Mouse (Mus musculus) CD4-positive, CD25-positive, alpha-beta regulatory T cell, adult 4 months (primary cell): Measurements from ENCODE around the gene Tsc22d3. TPM values are rescaled to one million over a fixed set of nuclear protein-coding genes. Genes with fewer than 3 reads are reported as not detected.

ENCODE experiments used
- ATAC-seq: one replicate; pipeline ENCODE4 v1.8.0; 2017
- polyA plus RNA-seq, 2 experiments: library from polyadenylated mRNA; unstranded; fragments of 100-300 nt; shearing (Covaris generic); gene quantifications; one replicate each; pipeline ENCODE4 v1.2.1; 2017

The Tsc22d3 gene
- 100 to 1,000 TPM; 366 to 590 TPM for polyA plus RNA-seq

DNA sequence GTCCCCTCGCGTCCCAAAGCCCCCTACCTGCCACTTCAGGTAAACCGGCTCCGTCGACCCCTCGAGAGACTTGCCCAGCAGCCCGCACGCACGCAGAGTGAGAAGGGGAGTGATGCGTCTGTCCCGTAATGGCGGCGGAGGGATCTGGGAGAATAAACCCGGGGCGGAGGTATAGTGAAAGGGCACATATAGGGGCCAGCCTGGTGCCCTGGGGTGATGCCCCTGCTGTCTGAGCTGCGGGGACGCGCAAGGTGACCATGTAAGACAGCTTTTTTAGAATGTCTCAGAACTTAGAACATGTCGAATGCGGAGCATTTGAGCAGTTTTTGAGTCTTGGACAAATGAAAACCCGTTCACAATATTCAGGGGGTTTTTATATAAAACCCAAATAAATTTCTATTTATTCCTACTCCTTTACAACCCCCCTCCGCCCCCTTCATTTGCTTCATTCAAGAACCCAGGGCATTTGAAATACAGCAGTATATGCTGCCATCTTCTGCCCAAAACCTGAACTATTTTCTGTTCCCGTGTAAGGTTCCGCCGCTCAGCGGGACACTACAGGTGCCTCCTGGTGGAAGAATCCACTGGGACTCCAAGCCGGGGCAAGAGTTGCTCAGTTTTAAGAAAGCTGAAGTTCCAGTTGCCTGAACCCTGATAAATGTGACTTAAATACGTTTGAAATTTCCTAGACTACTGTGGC lies at the start of gene Tsc22d3:
TSS of gene Tsc22d3 (minus strand) at position 250 of the 700 bp plus-strand sequence.
- ATAC-seq, result peak; percentile 89

DNA sequence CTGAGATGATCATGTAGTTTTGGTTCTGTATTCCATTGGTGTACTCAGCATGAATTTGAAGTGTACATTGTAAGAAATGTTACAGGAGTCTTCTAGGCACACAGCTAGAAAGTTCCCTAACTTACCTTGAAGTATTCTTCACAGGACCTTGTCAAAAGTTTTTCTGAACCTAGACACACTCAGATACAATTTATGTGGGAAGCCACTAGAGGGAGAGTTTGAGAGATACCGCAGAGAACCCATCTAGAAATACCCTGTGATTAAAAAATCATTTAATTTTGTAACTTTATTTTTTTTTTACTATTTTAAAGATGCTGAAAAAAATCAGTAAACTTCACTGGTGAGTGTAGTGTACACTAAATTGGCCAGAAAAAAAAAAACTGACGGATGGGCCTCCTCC lies 39.1 kb upstream of the Tsc22d3 start:
- no peak for ATAC-seq

DNA sequence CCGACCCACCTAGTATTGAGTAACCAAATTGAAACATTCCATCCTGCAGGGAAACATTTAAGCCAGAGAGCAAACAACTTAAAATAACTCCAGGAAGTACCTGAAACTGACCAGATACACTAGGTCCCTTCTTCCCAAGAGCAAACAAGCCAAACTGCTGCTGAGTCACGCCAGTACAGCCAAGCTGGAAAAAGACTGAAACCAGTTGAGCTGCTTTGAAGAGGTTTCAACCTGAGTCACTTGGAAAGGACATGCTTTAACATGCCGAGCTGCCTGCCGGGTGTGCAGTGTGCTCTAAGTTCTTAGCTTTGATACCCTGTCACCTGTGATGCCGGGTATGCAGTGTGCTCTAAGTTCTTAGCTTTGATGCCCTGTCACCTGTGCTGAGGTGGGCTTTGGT lies 37.6 kb upstream of the Tsc22d3 start:
- no peak for ATAC-seq

DNA sequence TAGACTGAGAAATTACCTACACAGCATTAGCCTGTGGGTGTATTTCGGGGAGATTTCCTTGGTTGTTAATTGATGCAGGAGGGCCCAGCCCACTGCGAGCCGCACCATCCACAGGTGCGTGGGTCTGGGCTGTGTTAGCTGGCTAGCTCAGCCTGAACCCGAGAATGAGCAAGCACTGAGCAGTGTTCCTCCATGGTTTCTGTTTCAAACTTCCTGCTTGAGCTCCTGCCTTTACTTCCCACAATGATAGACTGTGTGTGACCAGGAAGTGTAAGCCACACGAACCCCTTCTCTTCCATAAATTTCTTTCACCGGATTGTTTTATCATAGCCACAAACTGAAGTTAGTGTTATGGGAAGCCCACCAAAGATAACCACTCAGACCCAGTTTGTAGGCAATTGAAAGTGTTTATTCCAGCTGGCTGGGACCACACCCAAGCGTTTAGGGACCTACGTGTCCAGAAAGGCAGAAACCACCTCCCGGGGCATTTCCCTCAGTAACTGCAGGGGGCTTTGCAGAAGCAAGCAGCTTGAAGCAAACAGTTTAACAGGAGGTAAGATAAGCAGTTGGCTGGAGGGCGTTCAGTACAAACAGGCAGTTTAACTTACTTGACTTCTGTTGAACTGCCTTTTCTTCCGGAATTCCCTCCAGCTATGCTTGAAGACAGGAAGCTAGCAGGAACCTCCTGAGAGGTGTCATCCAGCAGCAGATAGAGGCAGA lies 24.6 kb upstream of the Tsc22d3 start:
- no peak for ATAC-seq

DNA sequence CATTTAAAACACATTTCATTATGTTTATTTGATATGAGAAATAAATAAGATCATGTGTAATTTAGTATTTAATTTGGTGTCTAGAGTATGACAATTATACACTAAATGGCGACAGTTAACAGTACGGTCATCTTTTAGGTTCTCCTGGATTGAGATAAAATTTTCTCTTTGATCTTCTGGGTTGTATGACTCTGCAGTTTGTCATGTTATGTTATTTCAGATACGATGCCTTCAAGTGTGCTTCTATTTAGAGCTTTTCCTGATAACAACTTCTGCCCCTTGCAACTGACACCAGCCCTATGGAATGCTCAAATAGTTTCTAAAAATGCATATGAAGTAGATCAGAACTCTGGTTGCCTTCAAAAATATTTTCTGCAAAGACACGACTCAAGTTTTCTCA lies 9.5 kb upstream of the Tsc22d3 start:
- ATAC-seq, result no peak

DNA sequence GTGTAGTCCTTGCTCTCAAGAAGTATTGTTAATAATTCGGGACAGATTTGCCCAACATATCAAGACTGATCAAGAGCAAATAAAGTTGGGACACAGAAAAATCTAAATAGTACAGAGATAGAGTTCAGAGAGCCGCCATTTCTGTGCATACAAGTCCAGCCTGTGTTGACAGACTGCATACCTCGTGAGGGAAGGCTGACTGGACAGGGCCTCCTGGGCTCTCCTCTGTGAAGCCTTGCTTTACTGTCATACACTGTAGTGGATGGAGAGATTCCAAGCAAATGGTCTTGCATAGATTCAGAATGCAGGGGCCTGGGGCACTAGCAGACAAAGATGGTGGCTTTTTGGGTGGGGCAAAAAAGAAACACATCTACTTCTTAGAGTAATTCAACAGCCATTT lies 1.4 kb upstream of the Tsc22d3 start:
- no peak for ATAC-seq

DNA sequence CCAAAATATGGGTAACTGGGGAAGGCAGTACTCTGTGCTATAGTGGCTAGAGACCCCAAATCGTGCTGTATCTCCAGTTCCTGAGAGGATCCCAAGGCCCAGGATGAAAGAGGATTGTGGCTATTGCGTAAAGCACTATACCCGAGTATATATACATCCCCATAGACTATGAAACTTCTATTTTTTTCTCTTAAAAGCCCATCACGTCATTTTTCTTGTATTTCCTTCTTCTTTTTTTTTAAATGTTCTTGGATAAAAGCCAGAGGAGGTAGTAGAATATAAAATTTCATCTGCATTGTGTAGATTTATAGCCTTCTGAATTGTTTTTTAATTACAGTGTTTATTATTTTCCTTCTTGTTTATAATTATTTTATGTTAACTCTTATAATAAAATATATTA lies 852 bp upstream of the Tsc22d3 start:
- ATAC-seq, result no peak

DNA sequence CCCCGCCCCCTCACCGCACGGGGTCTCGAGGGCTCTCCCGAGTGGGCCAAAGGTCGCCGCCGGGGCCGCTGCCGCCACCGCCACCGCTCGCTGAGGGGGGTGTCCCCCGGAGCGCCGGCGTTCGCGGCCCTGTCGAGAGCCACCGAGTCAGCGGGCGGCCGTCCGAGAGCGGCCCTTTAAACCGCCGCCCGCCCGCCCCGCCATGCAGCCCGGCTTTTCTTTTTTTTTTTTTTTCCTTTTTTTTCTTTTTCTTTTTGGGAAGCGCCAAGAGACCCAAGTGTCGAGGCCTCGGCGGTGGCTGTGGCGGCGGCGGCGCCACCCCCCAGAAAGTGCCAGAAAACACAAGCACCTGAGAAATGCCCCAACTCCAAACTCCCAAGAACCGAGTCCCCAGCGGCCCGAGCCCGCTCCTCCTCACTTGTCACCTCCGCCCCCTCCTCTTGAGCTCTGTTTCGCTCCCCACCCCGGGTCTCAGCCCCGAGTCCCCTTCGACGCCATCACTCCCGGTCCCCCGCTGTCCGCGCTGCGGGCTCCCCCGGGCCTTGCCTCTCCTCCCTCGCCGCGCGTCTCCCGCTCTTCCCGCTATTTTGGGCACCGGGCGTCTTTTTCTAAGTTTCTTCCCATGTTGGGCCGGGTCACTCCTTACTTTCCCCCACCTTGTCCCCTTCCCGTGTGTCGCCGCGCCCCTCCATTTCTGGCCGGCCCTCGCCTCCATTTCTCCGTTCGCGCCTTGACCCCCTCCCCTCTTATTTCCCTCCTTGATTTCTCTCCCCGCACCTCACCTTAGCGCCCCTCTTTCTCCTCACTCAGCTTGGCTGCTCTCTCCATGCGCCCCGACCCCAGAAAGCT lies 674 bp downstream of the Tsc22d3 start:
- no peak for ATAC-seq

DNA sequence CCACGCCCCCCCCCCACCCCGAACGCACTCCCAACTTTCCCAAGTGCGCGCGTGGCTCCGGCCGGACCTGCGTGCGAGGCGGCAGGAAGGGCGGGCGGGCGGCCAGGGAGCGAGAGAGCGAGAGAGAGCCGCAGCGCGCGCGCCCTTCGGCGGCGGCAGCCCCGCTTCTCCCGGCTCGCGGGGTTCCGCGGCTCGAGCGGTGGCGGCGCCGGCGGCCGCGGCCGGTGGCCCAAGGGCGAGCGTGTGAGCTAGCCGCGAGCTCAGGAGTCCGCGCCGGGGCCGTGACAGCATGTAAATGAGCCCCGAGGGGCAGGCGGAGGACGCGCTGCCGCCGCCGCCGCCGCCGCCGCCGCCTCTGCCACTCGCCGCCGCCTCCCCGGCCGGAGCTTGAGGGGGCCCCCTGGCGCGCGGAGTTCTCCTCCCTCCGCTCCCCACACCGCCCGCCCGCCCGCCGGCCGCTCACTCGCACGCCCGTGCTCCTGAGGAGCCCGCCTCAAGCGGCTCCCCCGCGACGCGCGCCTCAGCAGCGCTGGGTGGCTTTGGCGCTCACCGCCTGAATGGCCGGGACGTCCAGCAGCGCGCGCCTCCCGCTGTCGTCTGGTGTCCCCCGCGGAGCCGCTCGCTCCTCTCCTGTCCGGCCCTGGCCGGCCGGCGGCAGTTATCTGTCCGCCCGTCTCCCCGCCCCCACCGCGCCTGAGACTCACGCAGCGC lies 1.5 kb downstream of the Tsc22d3 start:
- ATAC-seq, result peak; percentile 25

DNA sequence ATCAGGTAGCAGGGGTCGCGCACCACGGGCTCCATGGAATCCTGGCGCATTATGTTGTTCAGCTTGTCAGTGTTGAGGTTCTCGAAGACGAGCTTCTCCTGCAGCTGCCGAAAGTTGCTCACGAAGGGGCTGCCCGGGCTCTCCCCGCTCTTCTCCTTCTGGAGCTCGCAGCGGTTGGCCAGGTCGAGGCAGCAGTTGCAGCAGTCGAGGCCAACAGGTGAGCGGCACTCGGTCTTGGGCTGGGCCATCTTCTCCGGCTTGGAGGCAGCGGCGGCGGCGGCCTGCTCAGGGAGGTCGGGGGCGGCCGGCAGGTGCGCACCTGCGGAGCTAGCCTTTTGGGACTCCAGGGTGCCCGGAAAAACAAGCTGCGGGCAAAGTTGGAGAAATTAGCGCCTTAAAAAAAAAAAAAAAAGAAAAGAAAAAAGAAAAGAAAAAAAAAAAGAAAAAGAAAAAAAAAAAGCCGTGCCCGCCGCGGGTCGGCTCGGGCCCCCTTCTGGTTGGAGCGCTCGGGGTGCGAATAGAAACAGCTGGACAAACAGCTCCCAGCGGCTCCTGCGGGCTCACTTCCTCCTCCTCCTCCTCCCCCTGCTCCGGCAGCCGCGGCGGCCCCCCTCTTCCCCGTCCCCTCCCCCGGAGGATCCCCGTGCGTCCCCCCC lies 2.1 kb downstream of the Tsc22d3 start:
- no peak for ATAC-seq

DNA sequence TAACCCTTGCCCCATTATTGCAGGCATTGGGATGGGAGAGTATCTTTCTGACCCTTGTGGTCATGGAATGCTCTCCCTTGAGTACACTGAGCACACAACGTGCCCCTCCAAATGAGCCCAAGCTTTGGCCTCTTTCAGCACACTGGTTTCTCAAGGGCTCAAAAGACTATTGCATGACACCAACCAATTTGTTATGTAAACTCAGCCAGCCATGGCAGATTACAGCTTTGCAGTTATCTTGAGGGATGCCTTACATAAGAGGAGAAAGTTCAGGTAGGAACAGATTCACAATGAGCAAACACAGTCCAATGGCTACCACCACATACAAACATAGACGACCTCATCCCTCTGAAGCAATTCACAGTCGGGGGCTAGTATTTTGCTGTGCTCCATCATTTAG lies 9.3 kb downstream of the Tsc22d3 start:
- ATAC-seq, result no peak

DNA sequence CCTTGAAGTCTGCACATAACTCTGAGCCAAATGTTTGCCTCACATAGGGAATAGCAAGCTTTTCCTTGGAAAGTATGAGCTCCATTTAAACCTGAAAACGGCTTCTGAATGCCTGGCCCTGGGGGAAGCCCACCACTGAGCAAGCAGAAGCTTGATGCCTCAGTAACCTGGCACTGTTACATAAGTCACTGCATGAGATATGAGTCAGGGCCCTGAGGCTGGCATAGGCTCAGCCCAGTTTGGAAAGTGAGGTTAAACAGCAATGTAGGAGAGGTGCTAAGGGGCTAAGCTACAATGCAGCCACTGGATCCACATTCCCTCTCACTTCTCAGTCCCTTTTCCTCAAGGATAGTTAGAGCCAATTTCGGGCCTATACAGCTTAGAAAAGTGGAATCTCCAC lies 10.3 kb downstream of the Tsc22d3 start:
- no peak for ATAC-seq

DNA sequence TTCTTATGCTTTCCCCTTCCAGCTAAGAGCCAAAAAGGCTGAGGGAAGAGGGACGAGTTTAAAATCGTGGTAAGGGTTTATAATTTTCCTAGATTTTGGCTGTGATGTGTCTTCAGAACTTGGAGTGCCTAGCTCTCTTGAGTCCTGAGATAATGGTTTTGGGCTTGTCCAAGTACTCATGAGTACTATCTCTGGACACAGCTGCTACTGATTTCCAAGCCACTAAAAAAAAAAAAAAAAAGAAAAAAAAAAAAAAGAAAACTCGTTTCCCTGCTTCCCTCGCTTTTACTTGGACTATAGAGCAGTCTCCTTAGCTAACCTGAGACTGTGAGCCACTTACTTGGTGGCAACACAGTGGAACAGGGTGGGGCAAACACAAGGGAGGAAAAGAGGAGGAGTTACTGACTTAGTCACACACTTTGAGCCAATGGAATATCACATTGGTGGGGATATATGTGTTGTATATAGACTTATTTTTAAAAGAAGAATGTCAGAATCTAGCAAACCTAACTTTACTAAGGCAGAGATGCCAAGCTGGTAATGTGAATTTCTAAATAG lies 11.2 kb downstream of the Tsc22d3 start:
- no peak for ATAC-seq

DNA sequence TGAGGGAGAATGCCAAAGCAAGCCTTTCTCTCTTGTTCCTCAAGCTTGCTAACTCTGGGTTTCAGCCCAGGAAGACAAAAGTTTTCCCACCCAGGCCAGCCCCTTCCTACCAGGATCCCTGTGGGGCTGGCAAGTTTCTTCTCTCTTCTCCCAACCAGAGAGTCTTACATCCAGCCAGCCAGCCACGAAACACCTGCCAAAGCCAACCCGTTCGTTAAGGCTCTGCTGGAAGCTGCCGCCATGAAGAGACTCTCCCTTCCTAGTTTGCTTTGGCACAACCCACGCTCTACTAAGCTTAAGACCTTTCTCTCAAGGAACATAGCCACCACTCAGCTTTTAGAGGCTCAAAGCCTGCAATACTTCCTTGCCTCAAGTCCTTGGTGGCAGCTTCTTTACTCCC lies 11.9 kb downstream of the Tsc22d3 start:
- no peak for ATAC-seq

DNA sequence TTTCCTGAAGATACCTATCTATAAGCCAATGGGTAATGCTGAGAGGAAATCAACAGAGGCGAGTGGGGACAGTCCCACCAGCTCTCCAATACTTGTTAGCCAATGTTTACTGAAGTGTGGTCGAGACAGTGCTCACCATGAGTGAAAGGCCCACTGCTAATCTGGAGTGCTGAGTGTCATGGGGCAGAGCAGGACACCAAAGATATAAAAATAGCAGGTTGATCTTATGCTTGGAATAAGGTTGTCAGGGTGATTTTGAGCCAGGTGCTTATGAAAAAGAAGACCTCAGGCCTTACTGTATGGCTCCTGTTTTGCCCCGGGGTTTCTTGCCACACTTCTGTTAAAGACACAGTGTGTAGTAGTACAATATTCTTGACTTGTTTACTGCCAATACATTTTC lies 20.0 kb downstream of the Tsc22d3 start:
- ATAC-seq, result no peak

DNA sequence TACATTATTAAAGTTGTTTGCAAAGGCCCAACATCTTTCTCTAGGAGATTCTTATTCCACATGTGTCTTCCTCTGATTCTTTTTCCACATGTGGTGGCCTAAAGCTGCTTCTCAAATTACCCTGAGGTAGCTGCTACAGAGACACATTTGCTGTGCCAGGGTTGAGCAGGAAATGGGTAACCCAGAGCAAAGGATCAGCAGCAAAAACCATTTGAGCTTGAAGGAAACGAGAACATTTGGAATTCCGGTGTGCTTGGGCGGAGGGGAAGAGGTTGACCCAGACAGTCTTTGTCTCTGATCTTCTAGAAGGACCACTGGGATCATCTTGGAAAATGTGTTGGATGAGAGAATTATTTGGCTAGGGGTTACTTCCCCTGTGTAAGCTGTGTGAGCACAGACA lies 24.8 kb downstream of the Tsc22d3 start:
- no peak for ATAC-seq

DNA sequence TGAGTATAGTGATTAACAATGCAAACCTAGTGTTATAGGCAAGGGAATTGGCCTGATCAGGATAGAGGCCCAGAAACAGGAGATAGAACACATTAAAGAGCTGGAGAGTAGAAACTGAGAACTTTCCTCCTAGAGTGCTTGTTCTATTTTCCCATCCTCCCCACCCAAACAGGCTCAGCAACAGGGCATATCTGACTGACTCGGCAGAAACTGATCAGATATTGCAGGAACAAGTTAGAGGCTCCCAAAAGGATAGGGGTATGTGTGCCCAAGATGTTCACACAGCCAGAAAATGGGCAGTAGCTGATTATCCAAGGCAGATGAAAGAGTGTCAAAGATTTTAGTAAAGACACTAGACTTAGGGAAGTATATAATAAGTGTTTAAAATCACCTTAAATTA lies 25.3 kb downstream of the Tsc22d3 start:
- no peak for ATAC-seq

DNA sequence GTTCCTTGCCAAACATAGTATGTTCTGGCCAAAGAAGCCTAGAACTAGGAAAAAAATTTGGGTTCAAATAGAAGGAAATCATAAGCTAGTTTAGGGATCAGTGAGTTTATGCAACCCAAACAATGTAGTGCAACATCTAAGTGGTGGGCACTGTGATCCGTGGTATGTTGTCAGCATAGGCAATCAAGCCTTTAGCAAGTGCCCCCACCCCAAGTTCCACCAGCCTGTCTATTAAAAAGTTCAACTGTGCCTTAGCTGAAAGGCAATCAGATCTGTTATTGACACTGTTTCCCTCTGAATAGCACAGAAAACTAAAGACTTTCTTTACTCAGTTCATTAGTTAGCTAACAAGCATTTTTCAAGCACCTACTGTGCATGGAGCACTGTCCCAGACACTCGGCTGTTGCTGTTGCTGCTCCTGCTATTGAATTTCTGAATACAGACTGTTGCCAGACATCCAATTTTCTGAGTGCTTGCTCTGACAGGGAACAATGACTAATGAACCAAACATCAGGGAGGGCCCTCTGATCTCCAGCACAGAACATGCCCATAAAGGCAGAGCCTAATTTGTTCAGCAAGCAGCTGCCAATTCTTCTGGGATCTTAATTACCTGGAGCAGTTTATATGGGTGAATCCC lies 27.6 kb downstream of the Tsc22d3 start:
- no peak for ATAC-seq

DNA sequence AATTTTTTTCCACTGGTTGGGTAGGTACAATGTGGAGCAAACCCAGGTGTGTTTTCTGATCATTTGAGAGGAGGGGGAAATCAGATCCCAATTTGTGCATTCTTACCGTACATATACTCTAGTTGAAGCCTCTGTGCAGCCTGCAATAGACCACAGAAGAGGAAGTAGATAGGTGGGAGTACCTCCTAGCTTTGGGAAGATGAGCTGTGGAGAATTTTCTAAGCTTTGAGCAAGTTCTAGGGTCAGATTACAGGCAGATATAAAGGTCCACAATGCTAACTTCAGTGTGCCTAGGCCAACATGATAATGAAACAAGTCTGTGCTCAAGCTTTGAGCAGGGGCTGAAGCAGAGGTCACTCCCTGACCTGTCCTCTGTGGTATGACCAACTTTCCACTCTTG lies 30.9 kb downstream of the Tsc22d3 start:
- ATAC-seq, result no peak

DNA sequence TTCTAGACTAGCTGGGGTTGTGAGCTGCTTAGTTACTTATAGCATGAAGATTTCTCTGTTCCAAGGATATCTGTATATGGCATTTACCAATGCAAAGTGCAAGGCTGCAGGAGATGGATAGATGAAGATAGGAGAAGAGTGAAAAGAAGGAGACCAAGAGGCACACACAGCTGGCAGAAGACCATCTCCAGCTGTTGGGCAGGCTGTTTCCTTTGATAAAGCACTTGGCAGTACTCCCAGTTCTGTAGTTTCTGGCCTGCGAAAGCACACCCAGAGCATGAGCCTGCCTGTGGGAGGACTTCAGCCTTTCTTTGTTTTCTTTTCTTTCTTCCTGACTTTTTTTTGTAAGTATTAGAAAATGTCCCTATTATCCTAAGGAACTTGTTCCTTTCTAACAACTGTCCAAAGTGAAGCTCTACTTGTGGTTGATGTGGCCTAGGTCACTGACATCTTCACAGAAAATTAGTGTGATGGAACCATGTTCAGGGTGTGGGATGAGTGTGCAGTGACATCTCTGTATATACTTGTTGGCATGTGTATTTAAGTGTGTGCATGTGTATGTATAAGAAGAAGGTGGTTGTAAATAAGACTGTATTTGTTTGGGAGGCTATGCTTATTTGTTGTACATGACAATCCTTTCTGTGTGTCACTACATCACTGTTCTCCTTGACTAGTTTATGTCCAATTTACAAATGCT lies 32.6 kb downstream of the Tsc22d3 start:
- no peak for ATAC-seq

DNA sequence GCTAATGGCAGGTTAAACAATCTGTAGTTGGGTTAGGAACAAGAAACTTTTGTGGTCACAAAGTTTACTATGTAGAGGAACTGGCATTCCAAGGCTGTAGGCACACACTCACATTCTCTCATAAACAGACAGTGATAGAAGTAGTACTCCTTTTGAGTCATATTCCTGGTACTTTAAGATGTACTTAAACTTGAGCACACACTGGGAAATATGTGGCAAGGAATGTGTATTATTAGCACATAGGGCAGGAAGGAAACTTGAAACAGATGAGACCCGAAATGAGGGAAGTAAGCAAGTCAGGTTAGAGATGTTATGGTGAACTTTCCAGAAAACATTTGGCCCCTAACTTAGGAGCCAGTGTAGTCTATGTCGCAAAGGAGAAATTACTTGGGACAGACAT lies 34.7 kb downstream of the Tsc22d3 start:
- ATAC-seq, result no peak
